Mouse (Mus musculus) forebrain, embryonic 10.5 days (tissue): ENCODE measurements around the gene Tsc22d4. TPM values are rescaled to one million over a fixed set of nuclear protein-coding genes. Genes with fewer than 3 reads are reported as not detected.

ENCODE experiments used
- DNase-seq: peaks from one replicate; pipeline ENCODE4 v3.0.0-alpha.2; 2017; ENCODE audit warnings: low spot score; ENCODE audit errors: extremely low spot score
- H3K27ac ChIP-seq: fragments of 300-500 bp; sonication (generic); 2 replicates; pipeline ENCODE4 v1.5.1; 2016; ENCODE audit warnings: mild to moderate bottlenecking
- H3K27me3 ChIP-seq: fragments of 300-500 bp; sonication (generic); 2 replicates; pipeline ENCODE4 v1.6.1; 2016; ENCODE audit warnings: mild to moderate bottlenecking; ENCODE audit not compliant: poor library complexity, severe bottlenecking
- H3K36me3 ChIP-seq: fragments of 300-500 bp; sonication (generic); replicated peaks from 2 replicates; pipeline ENCODE4 v1.6.1; 2016; ENCODE audit warnings: mild to moderate bottlenecking, moderate library complexity
- H3K4me1 ChIP-seq: fragments of 300-500 bp; sonication (generic); 2 replicates; pipeline ENCODE4 v1.6.1; 2016
- H3K4me3 ChIP-seq: fragments of 300-500 bp; sonication (generic); 2 replicates; pipeline ENCODE4 v1.5.1; 2016; ENCODE audit warnings: mild to moderate bottlenecking, moderate library complexity
- H3K9me3 ChIP-seq: fragments of 300-500 bp; sonication (generic); 2 replicates; pipeline ENCODE4 v1.6.1; 2016; ENCODE audit warnings: mild to moderate bottlenecking, moderate library complexity
- WGBS: fragments of 180-500 bp; shearing (Covaris S2); methylation state at CpG from one replicate; pipeline ENCODE4 v1.1.7; 2016; 5-methylcytosine and 5-hydroxymethylcytosine counted together
- polyA plus RNA-seq: library from polyadenylated mRNA; unstranded; fragments of >200 nt; fragmentation: Nextera tagmentation; extraction: Ambion mirVana; gene quantifications from 2 replicates; pipeline ENCODE4 v1.2.1, GENCODE M21; 2016

Tsc22d4 gene
- polyA plus RNA-seq, 1 experiment from 2014 or later, result 72.0 TPM

DNA sequence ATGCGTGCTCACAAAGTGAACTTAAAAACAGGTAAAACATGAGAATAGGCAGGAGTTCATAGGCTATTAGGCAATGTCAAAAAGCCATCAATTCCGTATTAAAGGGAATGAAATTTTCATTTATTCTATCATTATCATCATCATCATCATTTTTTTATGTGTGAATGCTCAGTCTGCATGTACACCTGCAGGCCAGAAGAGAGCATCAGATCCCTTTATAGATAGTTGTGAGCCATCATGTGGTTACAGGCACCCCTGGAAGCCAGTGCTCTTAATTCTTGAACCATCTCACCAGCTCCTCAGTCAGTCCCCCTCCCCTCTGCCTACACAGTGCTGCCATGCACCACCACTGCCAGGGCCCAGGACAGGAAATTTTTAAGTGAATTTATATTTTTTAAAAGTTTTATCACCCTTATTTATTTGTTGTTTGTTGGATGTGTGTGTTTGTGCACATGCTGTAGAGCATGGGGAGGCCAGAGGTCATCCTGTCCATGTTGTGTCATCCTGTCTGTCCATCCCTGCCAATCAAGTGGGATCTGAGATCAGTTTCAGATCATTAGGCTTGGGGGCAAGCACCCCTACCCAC lies 43.5 kb downstream of the Tsc22d4 start:
- H3K4me1 ChIP-seq, result peaks cover 22% of the 10 kb centered on the region

DNA sequence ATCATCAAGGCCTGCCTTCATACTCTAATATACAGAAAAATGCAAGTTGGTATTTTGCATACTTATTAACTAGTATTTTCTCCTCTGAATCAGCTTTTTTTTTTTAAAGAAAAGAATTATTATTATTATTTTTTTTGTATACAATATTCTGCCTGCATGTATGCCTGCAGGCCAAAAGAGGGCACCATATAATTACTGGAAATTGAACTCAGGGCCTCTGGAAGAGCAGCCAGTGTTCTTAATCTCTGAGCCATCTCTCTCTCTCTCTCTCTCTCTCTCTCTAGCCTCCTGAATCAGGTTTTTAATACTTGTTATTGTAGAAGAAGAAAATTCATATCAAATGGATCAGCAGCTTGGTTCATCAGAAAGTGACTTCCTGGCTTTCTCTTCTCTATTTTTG lies 46.0 kb downstream of the Tsc22d4 start:
- no peak overlapping the region for H3K4me3 ChIP-seq
- no peak overlapping the region for H3K27ac ChIP-seq
- H3K4me1 ChIP-seq, result peaks cover 4% of the 10 kb centered on the region; the same call in 1 of the 2 replicates
- DNase-seq, result no peak
- H3K27me3 ChIP-seq, result peaks cover 15% of the 10 kb centered on the region
- H3K9me3 ChIP-seq, result peaks cover 6% of the 10 kb centered on the region
- no peaks in the 10 kb centered on the region for H3K36me3 ChIP-seq

More for the DNA sequence above, 43.5 kb downstream of the Tsc22d4 start:
- H3K36me3 ChIP-seq, result peaks cover 12% of the 10 kb centered on the region
- peaks cover 15% of the 10 kb centered on the region for H3K27me3 ChIP-seq
- H3K27ac ChIP-seq, result no peak overlapping the region
- no peak overlapping the region for H3K4me3 ChIP-seq
- WGBS, result 97% methylated on average over 2 of the region's 2 CpGs
- no peak for DNase-seq
- peaks cover 6% of the 10 kb centered on the region for H3K9me3 ChIP-seq

DNA sequence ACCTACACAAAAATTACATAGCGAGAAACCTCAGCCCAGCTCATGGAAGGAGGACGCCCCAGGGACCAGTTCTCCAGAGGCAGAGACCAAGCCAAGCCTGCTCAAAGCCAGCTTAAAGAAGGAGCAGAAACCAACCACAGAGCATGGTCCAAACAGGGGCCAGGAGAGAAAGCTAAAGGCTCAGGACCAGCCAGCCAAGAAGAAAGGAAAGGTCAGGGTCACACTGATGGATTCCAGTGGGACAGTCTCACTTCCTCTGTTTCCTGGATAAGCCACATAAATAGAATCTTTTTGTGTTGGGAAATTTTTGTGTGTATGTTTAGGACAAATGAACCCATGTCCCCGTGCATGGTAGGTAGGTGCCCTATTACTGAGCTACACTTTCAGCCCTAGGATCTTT lies 51.1 kb downstream of the Tsc22d4 start:
- Histone ChIP-seq H3K36me3 (no peaks in the 10 kb centered on the region), H3K4me3 (no peak overlapping the region), H3K9me3 (no peaks in the 10 kb centered on the region), H3K27me3 (no peaks in the 10 kb centered on the region), H3K27ac (no peak overlapping the region), H3K4me1 (no peaks in the 10 kb centered on the region)
- WGBS, result 85% methylated on average over 3 of the region's 3 CpGs
- DNase-seq, result no peak

DNA sequence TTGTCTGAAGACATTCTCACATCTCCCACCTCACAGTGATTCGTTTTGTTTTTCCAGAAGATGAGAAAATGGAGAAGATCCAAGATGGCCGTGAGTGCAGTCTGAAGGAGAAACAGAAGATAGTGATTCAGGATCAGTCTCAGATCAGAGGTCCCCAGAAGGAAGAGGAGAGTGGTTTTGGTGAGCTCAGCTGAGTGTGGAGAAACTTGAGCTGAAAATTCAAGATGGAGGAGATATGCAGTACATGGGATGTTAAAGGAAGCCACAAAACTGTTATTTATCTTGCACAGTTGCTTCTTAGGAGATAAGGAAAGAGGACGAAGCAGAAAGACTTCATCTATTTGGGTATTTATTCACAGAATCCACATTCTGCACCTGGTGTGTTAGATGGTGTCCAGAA lies 55.4 kb downstream of the Tsc22d4 start:
- 85% methylated on average over 3 of the region's 3 CpGs for WGBS
- Histone ChIP-seq H3K36me3 (no peaks in the 10 kb centered on the region), H3K27me3 (no peaks in the 10 kb centered on the region), H3K4me3 (no peak overlapping the region), H3K9me3 (no peaks in the 10 kb centered on the region), H3K4me1 (no peaks in the 10 kb centered on the region), H3K27ac (no peak overlapping the region)
- no peak for DNase-seq

DNA sequence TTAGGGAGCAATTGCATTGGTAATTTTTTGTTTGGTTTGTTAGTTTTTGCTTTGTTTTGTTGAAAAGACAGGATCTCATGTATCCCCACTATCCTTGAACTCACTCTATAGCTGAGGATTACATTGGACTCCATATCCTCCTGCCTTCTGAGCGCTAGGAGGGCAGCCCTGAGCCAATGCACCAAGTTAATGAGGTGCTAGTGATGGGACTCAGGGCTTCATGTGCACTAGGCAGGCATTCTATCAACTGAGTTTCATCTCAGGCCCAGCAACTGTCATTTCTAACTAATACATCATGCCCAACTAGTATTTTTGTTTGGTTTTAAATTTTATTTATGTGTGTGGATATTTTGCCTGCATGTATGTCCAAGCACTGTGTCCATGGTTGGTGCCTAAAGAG lies 60.6 kb downstream of the Tsc22d4 start:
- H3K4me3 ChIP-seq, result no peak overlapping the region
- no peaks in the 10 kb centered on the region for H3K36me3 ChIP-seq
- H3K4me1 ChIP-seq, result no peaks in the 10 kb centered on the region
- no peak overlapping the region for H3K27ac ChIP-seq
- H3K27me3 ChIP-seq, result no peaks in the 10 kb centered on the region
- no peaks in the 10 kb centered on the region for H3K9me3 ChIP-seq
- no peak for DNase-seq
- 73% methylated on average over 1 of the region's 1 CpGs for WGBS

DNA sequence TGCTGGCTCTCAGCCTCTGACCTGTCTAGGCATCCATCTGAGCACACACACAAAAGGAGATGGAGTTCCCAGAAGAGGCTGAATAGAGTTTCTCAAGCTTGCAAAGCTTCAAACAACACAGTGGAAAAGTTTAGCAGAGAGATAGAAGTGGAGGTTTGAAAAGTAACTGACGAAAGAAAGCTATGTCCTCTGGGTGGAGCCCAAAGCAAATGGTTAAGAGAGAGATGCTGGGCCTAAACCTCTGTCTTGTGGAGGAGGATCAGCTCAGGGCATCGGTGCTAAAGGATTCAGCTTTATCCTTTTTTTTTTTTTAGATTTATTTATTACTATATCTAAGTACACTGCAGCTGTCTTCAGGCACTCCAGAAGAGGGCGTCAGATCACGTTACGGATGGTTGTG lies 62.8 kb downstream of the Tsc22d4 start:
- no peaks in the 10 kb centered on the region for H3K4me1 ChIP-seq
- no peak for DNase-seq
- H3K27me3 ChIP-seq, result no peaks in the 10 kb centered on the region
- H3K4me3 ChIP-seq, result no peak overlapping the region
- no peaks in the 10 kb centered on the region for H3K36me3 ChIP-seq
- H3K27ac ChIP-seq, result no peak overlapping the region
- no peaks in the 10 kb centered on the region for H3K9me3 ChIP-seq
- 92% methylated on average over 5 of the region's 5 CpGs for WGBS

- Histone ChIP-seq H3K27me3 (no peaks in the 10 kb centered on the region), H3K27ac (no peak overlapping the region), H3K4me1 (no peaks in the 10 kb centered on the region), H3K4me3 (no peak overlapping the region), H3K9me3 (0 out of 2 replicates have a peak, but pooled peaks cover 5% of the 10 kb centered on the region), H3K36me3 (no peaks in the 10 kb centered on the region)
- no peak for DNase-seq
- WGBS, result 80% methylated on average over 4 of the region's 4 CpGs
Observed at GRCm38 (mm10) chr5:137817466-137818222, 72.1 kb downstream of the Tsc22d4 start.

Other genes starting within 250 kb of the Tsc22d4 start
- 56.1 and 59.4 TPM in 2 replicates for gene Pop7, start 243.2 kb upstream of the Tsc22d4 start, polyA plus RNA-seq
- 13.5 and 14.0 TPM in 2 replicates for gene Gigyf1, start 227.2 kb upstream of the Tsc22d4 start, polyA plus RNA-seq
- 2.9 and 4.8 TPM in 2 replicates for gene Epo, start 212.5 kb upstream of the Tsc22d4 start, polyA plus RNA-seq
- gene Gnb2, start 212.2 kb upstream of the Tsc22d4 start, polyA plus RNA-seq, result 287 and 288 TPM in 2 replicates
- 2.0 and 4.8 TPM in 2 replicates for gene Actl6b, start 192.2 kb upstream of the Tsc22d4 start, polyA plus RNA-seq
- 1.3 and 2.5 TPM in 2 replicates for gene Tfr2, start 175.9 kb upstream of the Tsc22d4 start, polyA plus RNA-seq
- gene Mospd3, start 144.7 kb upstream of the Tsc22d4 start, polyA plus RNA-seq, result 14.2 and 15.1 TPM in 2 replicates
- gene Pcolce, start 131.9 kb upstream of the Tsc22d4 start, polyA plus RNA-seq, result 61.7 and 62.5 TPM in 2 replicates
- gene Fbxo24, start 116.7 kb upstream of the Tsc22d4 start, polyA plus RNA-seq, result 0.09 and 0.26 TPM in 2 replicates
- 29.0 and 33.4 TPM in 2 replicates for gene Lrch4, start 116.6 kb upstream of the Tsc22d4 start, polyA plus RNA-seq
- gene Gm20605, start 116.6 kb upstream of the Tsc22d4 start, polyA plus RNA-seq, result 11.7 and 14.0 TPM in 2 replicates
- gene Sap25, start 104.4 kb upstream of the Tsc22d4 start, polyA plus RNA-seq, result 7.3 and 9.8 TPM in 2 replicates
- gene Irs3, start 100.0 kb upstream of the Tsc22d4 start, polyA plus RNA-seq, result 0.31 and 0.42 TPM in 2 replicates
- gene Agfg2, start 61.0 kb upstream of the Tsc22d4 start, polyA plus RNA-seq, result 27.2 and 28.0 TPM in 2 replicates
- 2.9 and 5.1 TPM in 2 replicates for gene Nyap1, start 4.1 kb upstream of the Tsc22d4 start, polyA plus RNA-seq
- gene Ppp1r35, start 33.1 kb downstream of the Tsc22d4 start, polyA plus RNA-seq, result 47.5 and 49.2 TPM in 2 replicates
- 10.0 and 11.5 TPM in 2 replicates for gene Mepce, start 41.9 kb downstream of the Tsc22d4 start, polyA plus RNA-seq
- gene Zcwpw1, start 42.1 kb downstream of the Tsc22d4 start, polyA plus RNA-seq, result 12.9 and 14.8 TPM in 2 replicates
- 0.43 and 0.58 TPM in 2 replicates for gene Pilra, start 90.6 kb downstream of the Tsc22d4 start, polyA plus RNA-seq
- gene Pilrb1, start 112.4 kb downstream of the Tsc22d4 start, polyA plus RNA-seq, result not detected in 2 replicates
- not detected in 2 replicates for gene Pilrb2, start 126.1 kb downstream of the Tsc22d4 start, polyA plus RNA-seq
- gene Cyp3a13, start 175.9 kb downstream of the Tsc22d4 start, polyA plus RNA-seq, result not detected in 2 replicates
- gene Gjc3, start 217.4 kb downstream of the Tsc22d4 start, polyA plus RNA-seq, result not detected in 2 replicates
- gene Azgp1, start 235.8 kb downstream of the Tsc22d4 start, polyA plus RNA-seq, result not detected in 2 replicates